Mouse (Mus musculus) frontal cortex, postnatal 36 days (tissue): ENCODE data around the gene Ccdc136.
A peak's percentile ranks its signal among the peaks of the same experiment; 100 is the strongest.
"Not testable (repeated sequence)": the region's sequence is repeated elsewhere in the genome, so short reads cannot be mapped to it uniquely, and the experiment has no call there.

ENCODE experiments used
- DNase-seq, 2 experiments: peaks; one replicate each; pipeline ENCODE4 v3.0.0; 2022; ENCODE audit warnings: low spot score in 2 of 2

Ccdc136 gene

DNA sequence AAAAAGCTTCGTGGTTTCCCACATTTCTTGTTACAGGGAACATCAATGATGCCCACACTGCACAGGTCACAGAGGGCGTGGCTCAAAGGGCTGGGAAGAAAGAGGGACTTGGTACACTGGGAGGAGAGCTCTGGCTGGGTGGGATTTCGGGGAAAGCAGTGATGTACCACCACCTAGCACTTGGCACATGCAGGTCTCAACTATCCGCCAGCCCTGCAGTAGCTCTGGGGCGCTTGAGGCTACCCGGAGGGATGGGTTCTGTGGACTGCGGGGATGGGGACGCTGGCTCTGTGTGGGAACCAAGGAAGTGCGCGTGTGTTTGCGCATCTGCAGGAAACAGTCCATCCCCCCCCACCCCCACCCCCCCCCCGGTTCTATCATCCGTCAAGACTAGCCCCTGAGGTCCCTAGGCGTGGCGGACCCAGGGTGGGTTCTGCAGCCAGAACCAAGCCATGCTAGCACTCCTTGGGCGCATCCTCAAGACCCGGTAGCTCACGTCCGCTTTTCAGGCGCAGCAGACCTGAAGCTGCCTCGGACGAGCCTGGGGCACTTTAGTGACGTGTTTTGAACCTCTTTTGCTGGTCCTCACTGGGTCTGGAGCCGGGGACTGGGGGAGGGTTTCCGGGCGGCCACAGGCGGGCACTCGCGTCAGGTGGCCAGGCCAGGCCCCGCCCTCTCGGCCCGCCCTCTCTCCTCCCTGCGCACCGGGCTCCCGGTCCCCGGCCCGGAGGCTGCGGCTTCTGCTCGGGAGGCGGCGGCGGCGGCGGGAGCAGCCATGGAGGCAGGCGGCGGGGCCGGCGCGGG lies at the start of gene Ccdc136:
TSS of gene Ccdc136 (plus strand) at position 400 of the 804 bp plus-strand sequence.
- peak; percentile 79 to 81 for DNase-seq

DNA sequence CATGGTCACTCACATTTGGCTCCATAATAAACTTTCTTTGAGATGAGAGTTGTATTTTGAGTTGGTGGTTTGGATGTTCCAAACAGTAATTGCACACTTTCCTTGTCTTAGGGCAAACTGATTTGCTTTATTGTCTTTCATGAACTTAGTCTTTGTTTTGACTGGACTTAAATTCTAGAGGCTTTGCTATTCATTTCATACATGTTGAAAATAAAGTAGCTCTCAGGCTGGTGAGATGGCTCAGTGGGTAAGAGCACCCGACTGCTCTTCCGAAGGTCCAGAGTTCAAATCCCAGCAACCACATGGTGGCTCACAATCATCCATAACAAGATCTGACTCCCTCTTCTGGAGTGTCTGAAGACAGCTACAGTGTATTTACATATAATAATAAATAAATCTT lies 49.6 kb upstream of the Ccdc136 start:
- not testable (repeated sequence) for DNase-seq

DNA sequence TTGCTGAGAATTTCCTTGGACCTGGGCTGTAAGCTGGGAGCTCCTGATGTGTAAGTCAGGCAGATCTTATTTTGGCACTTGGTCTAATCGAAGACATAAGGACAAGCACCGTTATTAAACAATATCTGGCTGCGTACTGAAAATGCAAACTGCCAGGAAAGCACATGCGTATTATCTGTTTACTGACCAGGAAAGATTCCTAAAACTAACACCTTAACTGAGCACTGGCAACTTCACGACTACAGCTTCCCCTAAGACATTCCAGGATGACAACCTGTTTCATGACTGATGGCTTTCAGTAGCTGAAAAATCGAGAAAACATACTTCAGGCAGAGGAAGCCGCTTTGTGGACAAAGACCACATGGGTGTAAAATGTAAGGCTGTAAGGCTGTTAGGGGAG lies 48.9 kb upstream of the Ccdc136 start:
- DNase-seq: no peak

DNA sequence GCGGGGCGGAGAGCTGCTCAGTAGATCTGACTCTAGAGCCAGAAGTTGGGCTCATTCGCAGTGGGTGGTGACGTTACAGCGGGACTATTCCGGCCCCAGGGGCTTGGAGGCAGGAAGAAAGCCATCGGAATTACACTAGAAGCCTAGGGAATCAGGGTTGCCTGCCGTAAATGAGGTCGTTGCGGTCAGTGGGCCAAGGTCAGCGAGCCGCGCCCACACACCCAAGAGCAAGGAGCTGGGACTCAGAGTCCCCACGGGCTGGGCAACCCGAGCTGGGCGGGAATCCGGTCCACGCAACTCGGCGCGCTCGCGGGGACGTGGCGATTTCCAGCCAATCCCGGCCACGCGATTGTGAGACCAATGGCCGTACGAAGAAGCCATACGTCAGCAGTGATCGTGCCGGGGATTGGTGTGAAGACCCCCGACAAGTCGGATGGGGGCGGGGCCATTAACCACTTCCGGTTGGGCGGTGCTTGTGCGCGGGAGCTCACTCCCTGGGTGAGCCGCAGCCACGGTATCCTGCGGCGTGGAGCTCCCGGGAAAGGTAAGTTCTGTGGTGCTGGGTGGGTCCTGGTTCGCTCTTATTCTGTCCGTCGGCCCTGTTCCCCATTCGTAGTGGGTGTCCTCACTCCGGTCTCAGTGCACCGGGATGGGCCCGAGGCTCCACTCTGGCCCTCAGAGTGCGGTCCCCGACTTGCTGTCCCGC lies 48.3 kb upstream of the Ccdc136 start, which contains the start of gene Calu:
TSS of gene Calu (plus strand) at position 405 of the 706 bp plus-strand sequence.
- DNase-seq: peak; percentile 99

DNA sequence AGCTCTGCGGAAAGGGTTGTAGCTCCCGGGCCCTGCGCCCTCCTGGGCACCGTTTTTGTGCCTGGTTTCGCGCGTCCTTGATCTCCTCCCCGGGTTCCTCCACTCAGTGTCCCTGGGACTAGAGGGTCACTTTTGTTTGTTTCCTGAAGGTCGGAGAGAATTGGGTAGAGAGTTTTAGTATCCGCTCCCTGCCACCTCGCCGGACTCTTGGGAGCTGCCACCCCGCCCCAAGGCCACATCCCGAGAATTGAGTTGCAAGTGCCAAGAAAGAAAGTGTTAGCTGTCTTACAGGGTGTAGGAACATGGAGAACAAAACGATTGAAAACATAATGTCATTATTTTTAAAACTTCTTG lies 47.8 kb upstream of the Ccdc136 start:
- DNase-seq: no peak

DNA sequence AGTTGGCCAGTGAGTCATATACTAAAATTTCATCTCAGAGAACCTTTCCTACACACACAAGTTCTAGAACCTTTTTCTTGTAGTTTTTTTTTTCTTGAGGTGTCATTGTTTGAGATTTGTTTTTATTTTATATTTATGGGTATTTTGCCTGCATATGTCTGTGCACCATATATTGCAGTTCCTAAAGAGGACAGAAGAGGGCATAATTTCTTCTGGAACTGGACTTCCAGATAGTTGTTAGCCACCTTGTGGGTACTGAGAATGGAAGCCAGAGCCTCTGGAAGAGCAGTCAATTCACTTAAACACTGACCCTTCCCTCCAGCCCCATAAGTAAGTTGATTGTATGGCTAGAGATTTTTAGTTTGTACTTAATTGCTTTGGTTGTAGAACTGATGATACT lies 44.5 kb upstream of the Ccdc136 start:
- no peak for DNase-seq

DNA sequence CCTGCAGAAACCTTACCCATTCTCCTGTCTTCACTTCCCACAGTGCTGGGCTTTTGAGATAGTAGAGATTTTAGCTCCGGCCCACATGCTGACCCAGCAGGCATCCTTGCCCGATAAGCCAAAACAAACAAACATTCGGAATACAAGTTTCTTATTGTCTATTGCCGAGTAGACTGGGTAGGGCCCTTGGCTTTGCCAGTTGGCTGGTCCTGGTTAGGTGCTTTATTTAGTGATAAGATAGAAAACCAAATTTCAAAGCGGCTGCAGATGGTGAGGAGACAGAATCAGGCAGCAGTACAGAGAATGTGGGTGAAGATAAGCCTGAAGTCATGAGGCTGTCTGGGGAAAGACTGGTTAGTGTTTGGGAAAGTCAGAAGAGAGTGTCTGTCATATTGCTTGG lies 43.3 kb upstream of the Ccdc136 start:
- DNase-seq: no peak

DNA sequence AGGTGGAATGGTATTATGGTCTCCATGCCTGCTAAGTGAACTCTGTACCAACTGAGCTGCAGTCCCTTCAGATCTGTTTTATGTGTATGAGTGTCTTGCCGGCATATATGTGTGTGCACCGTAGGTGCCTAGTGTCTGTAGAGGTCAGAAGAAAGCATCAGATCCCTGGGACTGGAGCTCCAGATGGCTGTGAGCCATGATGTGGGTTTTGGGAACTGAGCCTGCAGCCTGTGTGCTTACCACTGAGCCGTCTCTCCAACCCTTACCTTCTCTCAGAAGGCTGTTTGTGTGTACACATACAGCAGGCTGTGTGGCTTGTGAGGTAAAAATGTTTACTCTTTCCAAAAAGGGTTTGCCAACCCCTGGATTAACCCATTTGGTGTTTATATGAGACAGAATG lies 36.7 kb upstream of the Ccdc136 start:
- DNase-seq: no peak

DNA sequence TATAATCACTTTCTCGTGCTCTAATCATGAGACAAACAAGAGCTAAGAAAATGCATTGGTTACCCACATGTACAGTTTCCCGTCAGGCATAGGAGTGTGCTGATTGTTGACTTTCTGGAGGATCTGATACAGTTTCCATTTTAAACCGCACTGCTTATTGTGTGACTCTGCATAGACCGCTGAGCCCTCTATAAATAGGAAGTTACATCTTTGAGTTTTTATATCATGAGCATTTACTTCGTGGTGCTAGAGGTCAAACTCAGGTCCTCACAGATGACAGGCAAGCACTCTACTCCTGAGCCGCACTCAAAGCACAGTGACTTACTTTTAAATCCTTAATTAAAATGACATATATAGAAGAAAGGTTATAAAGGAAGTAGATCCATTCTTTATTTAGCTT lies 35.9 kb upstream of the Ccdc136 start:
- DNase-seq: no peak

DNA sequence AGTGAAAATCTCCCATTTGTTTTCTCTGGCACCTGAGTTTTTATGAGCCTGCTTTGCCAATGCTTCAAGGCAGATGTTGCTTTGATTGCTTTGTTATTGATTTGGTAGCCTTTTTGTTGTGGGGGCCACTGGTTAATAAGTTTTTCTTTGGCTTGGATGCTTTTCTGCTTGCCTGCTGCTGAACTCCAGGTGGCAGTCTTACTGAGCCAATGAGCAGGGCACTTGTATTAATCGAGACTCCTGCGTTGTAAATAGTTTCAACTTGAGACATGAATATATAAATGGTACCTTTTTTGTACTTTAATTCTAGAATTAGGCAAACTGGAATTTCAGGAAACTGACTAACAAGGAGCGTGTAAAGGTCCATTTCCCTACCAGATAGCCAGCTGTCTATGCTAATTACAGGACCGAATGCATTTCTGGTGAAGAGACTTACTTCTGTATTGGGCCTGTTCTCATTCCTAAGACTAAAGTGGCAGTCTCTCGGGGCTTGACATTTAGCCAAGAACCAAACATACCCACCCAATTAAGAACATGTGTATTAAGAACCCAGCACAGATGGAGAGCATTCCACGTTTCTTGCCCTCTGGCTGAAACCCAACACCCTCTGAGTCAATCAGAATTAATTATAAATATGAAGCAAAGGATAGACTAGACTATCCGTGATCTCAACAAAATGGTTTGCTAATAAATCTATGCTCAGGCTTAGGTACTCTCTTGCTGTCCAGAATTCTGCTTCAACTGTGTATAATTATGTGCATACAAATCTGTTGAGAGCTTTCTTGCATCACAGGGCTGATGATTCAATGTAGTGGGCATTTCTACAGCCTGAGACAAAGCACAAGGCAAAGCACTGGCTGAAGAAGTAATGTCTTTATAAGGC lies 33.6 kb upstream of the Ccdc136 start:
- DNase-seq: no peak

DNA sequence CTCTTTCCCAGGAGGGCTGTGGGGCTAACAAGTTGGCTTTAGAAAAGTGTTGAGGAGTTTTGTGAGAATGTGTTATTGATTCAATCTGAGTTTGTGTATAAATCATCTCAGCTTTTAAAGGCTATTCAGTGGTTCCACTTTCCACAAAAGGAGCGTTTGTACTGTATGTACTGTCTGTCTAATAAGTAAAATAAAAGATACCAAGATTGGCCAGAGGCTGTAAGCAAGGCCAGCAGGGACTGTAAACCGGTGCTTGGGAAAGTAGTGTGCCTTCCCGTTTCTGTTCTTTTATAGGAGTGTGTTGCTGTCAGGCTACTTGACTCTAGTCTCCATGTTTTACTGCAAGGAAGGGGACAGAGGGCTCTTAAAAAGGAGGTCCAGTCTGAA lies 33.0 kb upstream of the Ccdc136 start:
- DNase-seq: no peak

DNA sequence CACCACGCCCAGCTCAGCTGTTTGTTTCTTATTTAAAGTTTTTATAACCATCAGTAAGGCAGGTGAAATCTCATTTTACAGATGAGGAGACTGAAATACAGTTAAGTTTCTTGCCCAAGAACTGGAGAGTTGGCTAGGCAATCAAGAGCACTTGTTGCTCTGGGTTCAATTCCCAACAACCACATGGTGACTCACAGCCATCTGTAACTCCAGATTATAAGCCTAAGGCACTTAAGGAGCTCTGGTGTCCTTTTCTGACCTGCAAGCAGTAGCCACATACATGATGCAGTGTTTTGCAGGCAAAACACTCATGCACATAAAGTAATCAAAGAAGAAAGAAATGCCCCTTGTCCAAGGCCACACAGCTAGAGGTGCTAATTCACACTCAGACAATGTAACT lies 30.8 kb upstream of the Ccdc136 start:
- no peak for DNase-seq

DNA sequence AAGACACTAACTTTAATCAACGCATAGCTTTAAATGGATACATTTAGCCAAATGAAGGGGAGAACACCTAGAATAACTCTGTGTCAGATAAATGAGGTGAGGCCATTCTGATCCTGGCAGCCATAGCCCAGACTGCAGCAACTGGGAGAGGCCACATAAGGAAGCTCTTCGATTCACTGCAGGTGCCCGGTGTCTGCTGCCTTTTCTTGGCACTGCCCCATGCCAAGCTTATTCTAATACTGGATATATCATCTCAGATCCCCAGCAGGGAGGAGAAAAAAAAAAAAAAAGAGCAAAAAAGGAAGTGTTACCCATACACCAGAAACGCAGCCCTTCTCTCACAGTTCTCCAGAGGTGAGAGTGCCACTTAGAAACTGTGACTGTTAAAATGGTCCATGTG lies 18.7 kb upstream of the Ccdc136 start:
- DNase-seq: no peak

DNA sequence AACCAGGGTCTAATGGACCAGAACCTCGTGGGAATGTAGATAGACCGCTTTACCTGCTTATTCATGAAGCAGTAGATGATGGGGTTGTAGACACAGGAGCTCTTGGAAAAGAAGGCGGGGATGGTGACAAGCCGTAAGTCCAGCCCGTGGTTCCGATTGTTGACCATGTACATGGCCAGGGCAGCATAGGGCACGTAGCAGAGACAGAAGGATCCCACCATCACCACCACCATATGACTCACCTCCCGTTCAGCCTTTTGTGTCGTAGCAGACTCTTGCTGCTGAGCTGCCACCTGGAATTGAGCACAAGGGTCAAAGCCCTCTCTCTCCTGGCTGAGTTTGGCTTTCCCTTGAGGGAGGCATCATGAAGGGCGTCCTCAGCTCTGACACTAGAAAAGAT lies 17.4 kb upstream of the Ccdc136 start:
- DNase-seq: no peak

DNA sequence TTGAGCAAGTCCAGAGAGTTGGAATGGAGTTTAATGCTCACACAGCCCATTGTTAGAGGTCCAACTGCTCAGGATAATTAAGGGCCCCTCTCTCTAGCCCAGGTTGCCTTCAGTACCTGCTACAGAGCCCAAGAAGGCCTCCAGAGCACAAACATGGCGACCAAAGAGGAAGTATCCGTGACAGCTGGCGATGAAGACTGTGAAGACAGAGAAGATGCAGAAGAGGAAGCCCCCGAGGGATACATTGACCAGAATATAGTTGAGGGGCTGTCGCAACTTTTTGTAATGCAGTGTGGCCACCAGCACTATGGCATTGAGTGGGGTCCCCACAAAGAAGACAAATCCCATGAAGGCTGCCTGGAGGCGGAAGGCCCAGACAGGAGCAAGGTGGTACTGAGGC lies 16.2 kb upstream of the Ccdc136 start:
- DNase-seq: no peak

DNA sequence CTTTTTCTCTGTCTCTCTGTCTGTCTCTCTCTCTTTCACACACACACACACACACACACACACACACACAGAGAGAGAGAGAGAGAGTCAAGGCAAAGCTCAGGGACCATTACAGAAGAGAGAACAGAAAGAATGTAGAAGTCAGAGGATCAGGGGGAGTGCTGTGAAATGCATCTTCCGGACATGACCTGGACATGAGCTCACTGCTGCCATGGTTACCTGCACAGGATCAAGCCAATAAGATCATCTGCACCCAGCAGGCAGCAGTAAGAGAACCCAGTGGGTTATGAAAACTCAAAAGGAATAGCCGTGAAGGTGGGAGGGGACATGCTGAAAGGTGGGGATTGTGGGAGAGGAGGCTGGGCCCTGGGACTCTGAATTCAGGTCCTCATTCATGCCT lies 13.7 kb upstream of the Ccdc136 start:
- no peak for DNase-seq

DNA sequence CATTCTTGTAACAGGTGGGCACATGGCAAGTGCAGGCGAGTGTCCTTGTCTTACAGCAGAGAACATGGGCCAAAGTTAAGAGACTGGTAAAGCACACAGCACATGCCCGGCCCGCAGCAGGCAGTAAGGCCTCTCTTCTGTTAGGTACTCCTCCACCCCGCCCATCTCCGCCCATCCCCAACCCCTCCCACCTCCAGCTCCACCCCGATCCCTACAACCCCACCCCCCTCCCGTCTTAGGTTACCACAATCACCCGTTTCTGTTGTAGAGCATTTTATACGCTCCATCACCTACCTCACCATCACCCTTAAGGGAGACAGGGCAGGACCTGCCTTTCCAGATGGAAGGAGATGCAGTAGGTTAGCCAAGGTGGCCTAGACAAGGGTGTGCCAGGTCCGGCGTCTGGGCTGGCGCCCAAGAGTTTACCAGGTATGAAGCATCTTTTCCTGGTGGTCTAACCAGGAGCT lies 8.0 kb upstream of the Ccdc136 start, which contains the start of gene Opn1sw:
TSS of gene Opn1sw (minus strand) at position 417 of the 467 bp plus-strand sequence.
- DNase-seq: no peak

DNA sequence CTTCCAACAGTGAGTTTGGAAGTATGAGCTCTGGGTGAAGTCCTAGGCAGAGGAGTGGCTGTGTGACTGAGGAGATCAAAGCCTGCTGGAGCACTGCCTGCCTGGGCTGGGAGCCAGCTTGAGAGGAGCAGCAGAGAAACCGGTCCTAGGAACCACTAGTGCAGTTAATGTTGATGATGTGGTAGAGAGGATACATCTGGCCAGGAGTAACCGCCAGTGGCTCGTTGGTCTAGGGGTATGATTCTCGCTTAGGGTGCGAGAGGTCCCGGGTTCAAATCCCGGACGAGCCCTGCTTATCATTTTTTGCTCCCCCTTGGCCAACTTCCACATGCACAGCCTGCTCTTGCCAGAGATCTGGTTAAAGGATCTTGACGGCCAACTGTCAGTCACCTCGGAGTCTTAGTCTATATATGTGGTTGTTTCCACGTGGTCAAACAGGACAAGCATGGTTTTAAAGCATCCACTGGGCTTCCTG lies 7.5 kb upstream of the Ccdc136 start:
- peak; percentile 76 to 88 for DNase-seq

DNA sequence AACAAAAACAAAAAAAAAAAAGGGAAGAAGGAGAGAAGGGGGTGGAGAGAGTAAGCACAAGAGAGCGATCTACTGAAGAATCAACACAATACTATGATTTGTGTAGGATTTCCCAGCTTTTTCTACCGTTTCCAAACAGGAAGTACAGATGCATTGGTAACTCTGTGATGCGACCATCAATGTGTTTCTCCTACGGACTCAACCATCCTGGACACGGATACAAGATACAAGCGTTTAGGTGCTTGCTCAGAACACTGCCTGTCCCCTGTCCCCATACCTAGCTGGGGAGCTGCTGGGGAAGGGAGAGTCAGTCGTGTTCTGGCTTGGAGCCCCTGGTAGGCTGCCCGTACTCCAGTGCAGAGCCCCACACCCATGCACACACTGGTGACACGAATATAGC lies 6.7 kb upstream of the Ccdc136 start:
- DNase-seq: no peak

DNA sequence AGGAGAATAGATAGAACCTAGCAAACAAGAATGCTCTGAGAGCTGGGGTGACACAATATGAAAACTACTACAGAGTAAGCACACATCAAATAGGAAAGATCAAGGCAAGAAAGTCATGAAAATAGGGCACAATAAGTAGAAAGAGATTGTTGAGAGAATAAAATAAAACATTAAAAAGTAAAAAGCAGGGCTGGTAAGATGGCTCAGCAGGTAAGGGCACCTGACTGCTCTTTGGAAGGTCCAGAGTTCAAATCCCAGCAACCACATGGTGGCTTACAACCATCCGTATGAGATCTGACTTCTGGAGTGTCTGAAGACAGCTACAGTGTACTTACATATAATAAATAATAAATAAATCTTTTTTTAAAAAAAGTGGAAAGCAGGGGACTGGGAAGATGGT lies 5.6 kb upstream of the Ccdc136 start:
- not testable (repeated sequence) for DNase-seq

DNA sequence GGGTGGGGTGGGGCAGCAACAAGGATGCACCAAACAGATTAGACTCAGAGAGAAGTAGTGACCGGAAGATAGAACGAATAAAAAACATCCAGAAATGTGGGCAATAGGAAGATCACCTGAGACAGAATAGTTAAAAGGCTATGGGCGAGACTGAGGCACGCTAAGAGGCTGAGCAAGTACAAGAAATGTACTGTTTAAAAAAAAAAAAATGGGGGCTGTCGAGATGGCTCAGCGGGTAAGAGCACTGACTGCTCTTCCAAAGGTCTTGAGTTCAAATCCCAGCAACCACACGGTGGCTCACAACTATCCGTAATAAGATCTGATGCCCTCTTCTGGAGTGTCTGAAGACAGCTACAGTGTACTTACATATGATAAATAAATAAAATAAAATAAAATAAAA lies 4.9 kb upstream of the Ccdc136 start:
- not testable (repeated sequence) for DNase-seq

DNA sequence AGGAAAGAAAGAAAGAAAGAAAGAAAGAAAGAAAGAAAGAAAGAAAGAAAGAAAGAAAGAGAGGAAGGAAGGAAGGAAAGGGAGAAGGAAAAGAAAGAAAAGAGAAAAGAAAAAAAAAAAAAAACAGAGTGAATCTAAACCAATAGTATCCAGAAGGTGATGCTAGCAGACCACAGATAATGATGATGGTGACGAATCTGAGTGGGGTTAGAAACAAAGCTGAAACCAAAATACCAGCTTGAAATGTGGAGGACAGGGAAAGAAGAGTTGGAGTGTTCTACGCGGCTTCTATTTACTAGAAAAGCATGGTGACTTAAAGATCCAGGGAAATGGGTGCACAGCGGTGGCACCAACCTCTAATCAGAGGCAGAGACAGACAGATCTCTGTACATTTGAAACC lies 4.3 kb upstream of the Ccdc136 start:
- no peak for DNase-seq
